Mouse (Mus musculus): ENCODE data around the gene Hsp90ab1. TPM values are rescaled to one million over a fixed set of nuclear protein-coding genes. Genes with fewer than 3 reads are reported as not detected.

The Hsp90ab1 gene
- polyA plus RNA-seq, 1 experiment from 2014 or later: 750 TPM

DNA sequence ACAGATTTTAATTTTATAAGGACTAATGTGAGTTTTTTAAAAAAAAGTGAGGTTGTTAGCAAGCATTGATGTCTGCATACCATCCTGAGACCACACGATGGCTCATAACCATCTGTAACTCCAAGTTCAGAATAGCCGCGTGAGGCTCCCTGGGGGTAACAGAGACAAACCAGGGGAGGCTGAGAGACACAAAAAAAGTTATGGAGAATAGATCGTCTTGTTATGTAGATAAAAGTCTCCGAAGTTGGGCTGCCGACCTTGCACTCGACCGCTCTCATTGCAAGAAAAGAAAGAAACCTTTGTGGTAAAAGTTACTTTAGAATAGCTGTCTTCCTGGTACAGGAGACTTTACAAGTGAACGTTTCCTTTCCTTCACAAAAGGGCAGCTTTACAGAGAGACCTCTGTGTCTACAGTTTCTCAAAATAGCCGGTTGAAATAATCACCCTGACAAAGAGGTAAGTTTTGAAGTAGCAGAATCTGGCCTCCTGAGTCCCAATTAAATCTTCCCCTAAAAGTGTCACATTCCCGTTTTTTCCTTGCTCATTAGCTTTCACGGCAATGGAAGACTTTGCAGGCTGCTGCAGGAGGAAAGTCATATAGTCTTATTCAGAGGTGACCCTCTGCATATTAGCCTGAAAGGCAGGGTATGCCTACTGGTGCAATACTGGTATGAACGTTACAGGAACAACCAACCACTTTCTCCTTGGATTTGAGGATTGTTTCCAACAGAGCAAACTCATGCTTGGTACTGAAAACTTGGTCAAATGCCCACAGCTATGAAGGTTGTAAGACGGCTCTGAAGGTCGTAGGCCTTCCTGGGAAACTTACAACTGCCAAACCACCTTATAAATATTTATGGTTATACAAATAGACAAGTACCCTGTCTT, 34.2 kb upstream of the Hsp90ab1 start:
- no peak overlapping the region for H3K4me3 ChIP-seq (ENCODE audit: low read depth, low read length)
- H3K36me3 ChIP-seq (ENCODE audit: control insufficient read depth, insufficient read depth, low read length): no peaks in the 10 kb centered on the region
- H3K27me3 ChIP-seq (ENCODE audit: control insufficient read depth, insufficient read depth, low read length): no peaks in the 10 kb centered on the region
- no peaks in the 10 kb centered on the region for H3K4me1 ChIP-seq (replicated peaks; ENCODE audit: control insufficient read depth, insufficient read depth)
- no peak for TF ChIP-seq EP300 (optimal IDR thresholded peaks at IDR 0.05)
- no peak for TF ChIP-seq CTCF (IDR thresholded peaks at IDR 0.05; ENCODE audit: low read depth)
- no peak overlapping the region for H3K27ac ChIP-seq (replicated peaks)
- DNase-seq (ENCODE audit: low spot score) (no peak), ATAC-seq (ENCODE audit: low FRiP score, low TSS enrichment) (no peak)
- H3K4me2 ChIP-seq (replicated peaks; ENCODE audit: low read depth): no peak overlapping the region
- 83% methylated on average over 15 of the region's 15 CpGs for WGBS
- H3K9me3 ChIP-seq (ENCODE audit: control insufficient read depth, low read length): no peaks in the 10 kb centered on the region
- H3K9ac ChIP-seq (ENCODE audit: low read length): no peak overlapping the region

DNA sequence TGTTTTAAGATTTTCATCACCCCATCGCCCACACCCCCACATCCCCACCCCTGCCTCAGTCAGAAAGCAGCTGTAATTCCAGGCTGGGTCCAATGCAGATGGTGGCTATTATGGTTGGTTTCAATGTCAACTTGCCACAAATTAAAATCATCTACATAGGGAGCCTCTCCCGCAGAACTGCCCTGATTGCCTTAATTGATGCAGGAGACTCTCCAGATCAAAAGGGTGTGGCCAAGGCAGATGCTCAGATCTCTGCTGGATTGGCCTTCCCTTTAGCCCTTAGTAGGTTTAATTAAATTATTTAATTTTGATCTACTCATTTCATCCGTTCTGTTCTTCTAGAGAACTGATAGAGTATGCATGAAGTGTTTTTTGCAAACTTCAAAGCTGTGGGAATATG, 29.9 kb upstream of the Hsp90ab1 start:
- Histone ChIP-seq H3K27me3 (ENCODE audit: control insufficient read depth, insufficient read depth, low read length) (no peaks in the 10 kb centered on the region), H3K27ac (replicated peaks) (no peak overlapping the region), H3K9ac (ENCODE audit: low read length) (no peak overlapping the region), H3K4me2 (replicated peaks; ENCODE audit: low read depth) (no peak overlapping the region), H3K4me3 (ENCODE audit: low read depth, low read length) (no peak overlapping the region), H3K36me3 (ENCODE audit: control insufficient read depth, insufficient read depth, low read length) (no peaks in the 10 kb centered on the region), H3K4me1 (replicated peaks; ENCODE audit: control insufficient read depth, insufficient read depth) (peaks cover 2% of the 10 kb centered on the region; the same call in 1 of the 2 replicates), H3K9me3 (ENCODE audit: control insufficient read depth, low read length) (no peaks in the 10 kb centered on the region)
- no peak for TF ChIP-seq CTCF (IDR thresholded peaks at IDR 0.05; ENCODE audit: low read depth)
- TF ChIP-seq EP300 (optimal IDR thresholded peaks at IDR 0.05): no peak
- 82% methylated on average over 3 of the region's 3 CpGs for WGBS
- ATAC-seq (ENCODE audit: low FRiP score, low TSS enrichment): no peak
- no peak for DNase-seq (ENCODE audit: low spot score)

DNA sequence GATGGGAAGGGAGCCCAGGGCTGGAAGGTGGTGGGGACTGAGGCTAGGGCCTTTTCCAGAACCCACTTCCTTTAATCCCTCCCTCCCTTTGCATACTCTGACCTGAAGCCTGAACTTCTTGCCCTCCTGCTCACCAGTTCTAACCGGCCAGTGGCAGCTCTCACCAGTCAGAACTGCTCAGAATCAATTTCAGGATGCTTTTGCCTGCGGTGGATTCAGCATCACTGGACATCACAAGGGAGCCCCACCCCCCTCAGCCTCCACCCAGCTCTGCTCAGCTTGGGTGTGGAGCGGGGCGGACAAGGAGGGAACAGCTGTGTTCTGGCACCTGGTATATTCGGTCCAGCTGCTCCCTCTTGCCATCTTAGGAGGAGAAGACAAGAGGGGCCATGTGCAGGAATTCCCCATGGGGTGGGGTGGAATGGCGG, 28.8 kb upstream of the Hsp90ab1 start, which contains the start of gene Mymx:
TSS of gene Mymx (minus strand) at position 226 of the 428 bp plus-strand sequence.
- H3K9me3 ChIP-seq (ENCODE audit: control insufficient read depth, low read length): no peaks in the 10 kb centered on the region
- no peak within 1 kb of the TSS for H3K27ac ChIP-seq (replicated peaks)
- H3K36me3 ChIP-seq (ENCODE audit: control insufficient read depth, insufficient read depth, low read length): no peaks in the 10 kb centered on the region
- H3K4me3 ChIP-seq (ENCODE audit: low read depth, low read length): no peak within 1 kb of the TSS
- H3K9ac ChIP-seq (ENCODE audit: low read length): 0 out of 2 replicates have a peak within 1 kb of the TSS, but pooled peaks have one; percentile 13
- H3K27me3 ChIP-seq (ENCODE audit: control insufficient read depth, insufficient read depth, low read length): no peaks in the 10 kb centered on the region
- no peak within 1 kb of the TSS for H3K4me2 ChIP-seq (replicated peaks; ENCODE audit: low read depth)
- H3K4me1 ChIP-seq (replicated peaks; ENCODE audit: control insufficient read depth, insufficient read depth): peaks cover 3% of the 10 kb centered on the region
- TF ChIP-seq EP300 (optimal IDR thresholded peaks at IDR 0.05): no peak
- TF ChIP-seq CTCF (IDR thresholded peaks at IDR 0.05; ENCODE audit: low read depth): no peak
- WGBS: 48% methylated on average over 6 of the region's 6 CpGs
- ATAC-seq (ENCODE audit: low FRiP score, low TSS enrichment): peak; percentile 6; the same call in 1 of the 2 replicates
- peak; percentile 49 for DNase-seq (ENCODE audit: low spot score)

DNA sequence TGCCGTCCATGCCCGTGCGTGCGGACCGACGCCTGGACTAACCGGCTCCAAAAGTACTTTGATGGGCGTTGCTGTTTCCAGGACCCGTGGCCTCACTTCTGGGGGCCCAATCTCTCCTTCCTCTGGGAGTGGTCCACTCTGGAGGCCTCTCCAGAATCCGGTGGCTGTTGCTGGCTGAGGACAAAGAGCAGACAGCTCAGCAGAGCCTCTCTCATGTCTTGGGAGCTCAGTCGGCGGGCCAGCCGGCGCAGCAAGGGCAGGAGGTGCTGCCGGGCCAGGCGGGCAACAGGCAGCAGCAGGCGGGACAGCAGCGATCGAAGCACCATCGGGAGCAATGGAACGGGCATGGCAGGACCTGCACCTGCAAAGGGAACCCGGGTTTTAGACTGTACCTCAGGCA, 28.3 kb upstream of the Hsp90ab1 start:
- Histone ChIP-seq H3K27ac (replicated peaks) (no peak overlapping the region), H3K36me3 (ENCODE audit: control insufficient read depth, insufficient read depth, low read length) (no peaks in the 10 kb centered on the region), H3K4me2 (replicated peaks; ENCODE audit: low read depth) (no peak overlapping the region), H3K4me3 (ENCODE audit: low read depth, low read length) (no peak overlapping the region), H3K4me1 (replicated peaks; ENCODE audit: control insufficient read depth, insufficient read depth) (peaks cover 6% of the 10 kb centered on the region), H3K9me3 (ENCODE audit: control insufficient read depth, low read length) (no peaks in the 10 kb centered on the region), H3K27me3 (ENCODE audit: control insufficient read depth, insufficient read depth, low read length) (no peaks in the 10 kb centered on the region), H3K9ac (ENCODE audit: low read length) (0 out of 2 replicates have a peak overlapping the region, but pooled peaks have one; percentile 13)
- WGBS: 26% methylated on average over 22 of the region's 22 CpGs
- ATAC-seq (ENCODE audit: low FRiP score, low TSS enrichment): no peak
- TF ChIP-seq EP300 (optimal IDR thresholded peaks at IDR 0.05) (no peak), CTCF (IDR thresholded peaks at IDR 0.05; ENCODE audit: low read depth) (no peak)
- DNase-seq (ENCODE audit: low spot score): no peak

DNA sequence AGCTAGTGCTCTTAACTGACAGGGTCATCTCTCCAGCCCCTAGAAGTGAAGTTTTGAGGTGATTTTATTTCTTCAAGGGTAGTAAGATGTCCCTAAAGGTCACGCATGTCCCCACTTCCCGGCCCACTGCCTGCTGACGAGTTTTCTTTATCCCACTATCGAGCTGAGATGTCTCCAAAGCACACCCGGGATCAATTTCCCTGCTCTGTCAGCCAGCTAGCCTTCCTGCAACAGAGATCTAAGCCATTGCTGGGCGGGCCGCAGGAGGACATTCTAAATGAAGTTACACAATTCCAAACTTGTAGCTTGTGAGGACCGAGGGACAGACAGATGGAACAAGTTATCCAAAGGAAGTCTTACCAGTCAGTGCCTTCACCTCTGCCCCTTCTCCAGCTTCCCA, 27.2 kb upstream of the Hsp90ab1 start:
- Histone ChIP-seq H3K4me1 (replicated peaks; ENCODE audit: control insufficient read depth, insufficient read depth) (peaks cover 8% of the 10 kb centered on the region), H3K9ac (ENCODE audit: low read length) (no peak overlapping the region), H3K4me2 (replicated peaks; ENCODE audit: low read depth) (no peak overlapping the region), H3K4me3 (ENCODE audit: low read depth, low read length) (no peak overlapping the region), H3K9me3 (ENCODE audit: control insufficient read depth, low read length) (no peaks in the 10 kb centered on the region), H3K36me3 (ENCODE audit: control insufficient read depth, insufficient read depth, low read length) (no peaks in the 10 kb centered on the region), H3K27me3 (ENCODE audit: control insufficient read depth, insufficient read depth, low read length) (no peaks in the 10 kb centered on the region), H3K27ac (replicated peaks) (no peak overlapping the region)
- 75% methylated on average over 8 of the region's 8 CpGs for WGBS
- TF ChIP-seq EP300 (optimal IDR thresholded peaks at IDR 0.05) (no peak), CTCF (IDR thresholded peaks at IDR 0.05; ENCODE audit: low read depth) (no peak)
- DNase-seq (ENCODE audit: low spot score) (no peak), ATAC-seq (ENCODE audit: low FRiP score, low TSS enrichment) (no peak)
